Mouse (Mus musculus) gastrocnemius, adult 8-10 months (tissue): Measurements from ENCODE around the gene Ffar1. TPM values are rescaled to one million over a fixed set of nuclear protein-coding genes. Genes with fewer than 3 reads are reported as not detected.
"Not testable (repeated sequence)": the region's sequence is repeated elsewhere in the genome, so short reads cannot be mapped to it uniquely, and the experiment has no call there.

Experiments used
- DNase-seq, 2 experiments: peaks; one replicate each; pipeline ENCODE4 v3.0.0; 2022; ENCODE audit warnings: low spot score in 2 of 2
- total RNA-seq, 4 experiments: library from RNA; stranded (reverse); gene quantifications; 2 replicates each; pipeline ENCODE4 v1.2.4; 2022

The Ffar1 gene
- total RNA-seq, 4 experiments from 2014 or later: not detected

DNA sequence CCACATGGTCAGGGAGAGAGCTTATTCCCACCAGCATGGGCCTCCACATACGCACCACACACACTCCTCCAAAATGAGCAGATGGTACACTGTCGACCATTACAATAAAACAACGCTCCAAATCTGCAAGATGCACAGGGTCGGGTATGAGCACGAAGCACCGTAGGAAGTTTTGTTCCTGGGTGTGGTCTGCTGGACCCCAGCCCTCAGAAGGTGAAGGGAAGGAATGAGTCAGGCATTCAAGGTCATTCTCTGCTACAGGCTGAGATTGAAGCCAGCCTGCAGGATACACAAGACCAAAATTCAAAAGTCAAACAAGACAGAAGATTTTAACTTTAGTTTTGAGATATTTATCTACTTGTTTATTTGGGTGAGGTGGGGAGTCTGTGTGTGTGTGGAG lies 13.4 kb downstream of the Ffar1 start:
- no peak for DNase-seq

DNA sequence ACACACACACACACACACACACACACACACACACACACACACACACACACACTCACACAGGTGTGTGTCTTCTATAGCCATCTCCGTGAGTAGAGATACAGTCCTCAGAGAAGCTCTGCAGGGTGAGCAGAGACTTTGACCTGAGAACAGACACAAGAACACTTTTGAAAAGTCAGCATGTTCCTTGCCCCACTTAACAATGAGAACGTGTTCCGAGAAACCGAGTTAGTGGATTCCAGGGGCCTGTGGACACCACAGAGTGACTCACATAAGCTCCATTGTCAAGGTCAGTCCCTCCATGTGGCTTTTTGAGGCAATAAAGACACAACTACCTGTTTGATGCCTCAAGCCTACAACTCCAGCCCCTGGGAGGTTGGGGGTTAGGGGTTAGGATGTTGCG lies 14.0 kb downstream of the Ffar1 start:
- no peak for DNase-seq

DNA sequence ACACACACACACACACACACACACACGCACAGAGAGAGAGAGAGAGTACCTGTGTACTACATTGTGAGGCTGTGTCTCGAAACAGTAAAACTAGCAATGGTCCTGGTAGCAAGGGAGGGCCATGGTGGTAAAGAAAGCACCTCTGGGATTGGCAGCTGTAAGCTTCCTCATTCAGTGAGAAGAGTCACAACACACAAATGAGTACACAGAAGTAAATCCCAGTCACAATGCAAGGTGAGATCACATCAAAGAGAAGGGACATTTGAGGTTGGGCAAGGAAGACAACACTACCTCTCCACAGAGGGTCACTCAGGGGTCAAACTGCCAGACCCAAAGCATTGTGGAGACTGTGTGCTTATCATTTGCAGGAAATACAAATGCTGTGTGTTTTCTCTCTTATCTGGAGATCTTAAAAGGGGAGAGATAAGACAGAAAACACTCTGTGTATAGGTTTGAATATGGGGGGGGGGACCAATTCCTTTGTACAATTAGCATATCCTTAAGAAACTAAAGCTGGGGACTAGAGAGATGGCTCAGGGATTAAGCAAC lies 14.8 kb downstream of the Ffar1 start:
- DNase-seq: no peak

DNA sequence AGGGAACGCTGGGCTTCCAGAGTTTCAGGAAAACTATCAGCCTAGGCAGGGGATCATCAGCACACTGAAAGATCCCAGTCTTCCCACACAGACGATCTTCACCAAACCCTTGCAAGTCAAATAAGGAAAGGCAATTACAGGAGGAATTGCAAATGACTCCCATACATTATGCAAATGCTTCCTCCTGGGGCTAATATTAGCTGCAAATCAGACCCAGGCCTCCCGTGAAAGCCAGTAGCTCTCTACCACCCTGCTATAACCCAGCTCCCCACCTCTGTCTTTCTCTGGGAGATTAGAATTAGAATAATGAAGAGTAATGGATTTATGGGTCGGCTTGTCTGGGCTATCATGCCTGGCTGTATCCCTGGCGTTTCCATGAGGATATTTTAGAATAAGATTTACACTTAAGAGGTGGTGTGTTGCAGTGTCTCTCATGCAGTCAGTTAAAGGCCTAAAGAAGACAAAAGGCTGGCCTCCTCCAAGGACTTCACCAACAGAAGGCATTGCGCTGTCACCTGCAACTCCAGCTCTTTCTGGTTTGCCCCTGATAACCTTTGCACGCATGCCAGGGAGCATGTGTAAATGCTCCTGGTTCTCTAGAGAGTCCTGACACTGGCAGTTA lies 16.6 kb downstream of the Ffar1 start:
- no peak for DNase-seq

DNA sequence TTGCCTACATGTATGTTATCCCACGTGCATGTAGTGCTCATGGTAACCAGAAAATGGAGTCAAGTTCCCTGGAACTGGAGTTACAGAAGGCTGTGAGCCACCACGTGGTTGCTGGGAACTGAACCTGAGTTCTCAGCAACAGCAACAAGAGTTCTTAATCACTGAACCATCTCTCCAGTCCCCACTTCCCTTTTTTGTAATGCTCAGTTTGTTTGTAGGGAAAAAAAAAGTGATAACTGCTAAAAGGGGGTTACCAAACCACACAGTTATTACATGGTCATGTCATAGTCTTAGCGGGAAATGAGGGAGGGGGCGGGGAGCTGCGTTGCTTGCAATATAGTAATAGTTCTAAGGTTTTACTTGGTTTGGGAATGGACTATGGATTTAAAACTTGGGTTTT lies 19.3 kb downstream of the Ffar1 start:
- DNase-seq: no peak

DNA sequence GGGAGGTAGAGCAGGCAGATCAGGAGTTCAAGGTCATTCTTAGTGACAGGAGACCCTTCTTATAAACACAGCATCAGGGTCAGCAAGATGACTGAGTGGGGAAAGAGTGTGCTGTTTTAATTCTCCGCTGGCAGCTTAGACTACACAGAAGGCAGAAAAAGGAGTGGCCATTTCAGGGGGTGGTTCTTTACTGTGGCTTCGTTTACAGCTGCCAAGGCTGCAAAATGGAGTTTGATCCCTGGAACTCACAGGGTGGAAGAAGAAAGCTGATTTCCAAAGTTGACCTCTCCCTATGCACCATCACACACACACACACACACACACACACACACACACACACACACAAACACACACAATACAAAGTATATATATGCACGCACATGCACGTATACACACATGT lies 20.0 kb downstream of the Ffar1 start:
- no peak for DNase-seq

DNA sequence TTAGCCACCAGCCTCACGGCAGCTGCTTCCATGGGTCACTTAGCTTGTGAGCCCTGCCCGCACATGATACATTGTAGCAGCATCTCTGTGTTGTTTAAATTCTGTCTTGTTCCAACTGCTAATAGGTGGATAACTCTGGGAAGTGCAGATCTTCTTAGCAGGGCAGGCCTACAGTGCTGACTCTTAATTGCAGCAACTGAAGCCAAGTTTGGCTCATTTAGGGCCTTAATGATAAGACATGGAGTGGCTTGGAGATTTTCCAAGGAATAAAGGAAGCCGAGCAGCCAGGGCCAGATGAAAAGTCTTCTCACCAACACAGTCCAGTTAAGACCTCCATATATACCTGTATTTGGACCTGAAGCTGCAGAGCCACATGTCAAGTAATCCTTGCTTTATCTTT lies 21.1 kb downstream of the Ffar1 start:
- DNase-seq: no peak

DNA sequence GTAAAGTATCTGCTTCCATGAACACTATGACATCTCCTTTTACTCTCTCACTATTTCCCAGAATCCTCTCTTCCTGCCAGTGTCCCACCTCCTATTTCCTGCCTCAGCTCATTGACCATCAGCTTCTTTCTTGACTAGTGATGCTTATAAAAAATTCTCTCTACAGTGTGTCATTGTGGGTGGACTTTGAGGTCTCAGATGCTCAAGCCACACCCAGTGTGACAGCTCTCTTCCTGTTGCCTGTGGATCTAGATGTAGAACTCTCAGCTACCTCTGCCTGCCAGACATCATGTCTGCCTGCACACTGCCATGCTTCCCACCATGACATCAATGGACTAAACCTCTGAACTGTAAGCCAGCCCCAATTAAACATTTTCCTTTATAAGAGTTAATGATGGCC lies 24.1 kb downstream of the Ffar1 start:
- DNase-seq: no peak

DNA sequence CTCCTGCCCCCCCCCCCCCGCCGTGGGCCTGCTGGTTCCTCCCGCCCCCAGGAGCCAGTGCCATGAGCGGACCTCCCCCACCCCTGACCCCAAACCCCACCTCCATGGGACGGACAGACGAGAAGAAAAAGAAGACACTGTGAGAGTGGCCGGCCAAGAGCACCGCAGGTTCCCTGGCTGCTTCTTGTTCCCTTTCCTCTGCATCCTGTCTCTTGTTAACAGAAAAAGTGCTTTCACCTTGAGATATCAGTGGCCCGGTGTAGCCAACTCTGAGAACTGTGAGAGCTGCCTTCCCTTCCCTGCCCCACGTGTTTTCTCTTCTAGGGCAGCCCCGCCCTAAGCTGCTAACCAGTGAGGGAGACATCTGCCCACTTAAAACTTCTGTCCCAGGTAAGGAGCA lies 28.7 kb downstream of the Ffar1 start:
- not testable (repeated sequence) for DNase-seq

DNA sequence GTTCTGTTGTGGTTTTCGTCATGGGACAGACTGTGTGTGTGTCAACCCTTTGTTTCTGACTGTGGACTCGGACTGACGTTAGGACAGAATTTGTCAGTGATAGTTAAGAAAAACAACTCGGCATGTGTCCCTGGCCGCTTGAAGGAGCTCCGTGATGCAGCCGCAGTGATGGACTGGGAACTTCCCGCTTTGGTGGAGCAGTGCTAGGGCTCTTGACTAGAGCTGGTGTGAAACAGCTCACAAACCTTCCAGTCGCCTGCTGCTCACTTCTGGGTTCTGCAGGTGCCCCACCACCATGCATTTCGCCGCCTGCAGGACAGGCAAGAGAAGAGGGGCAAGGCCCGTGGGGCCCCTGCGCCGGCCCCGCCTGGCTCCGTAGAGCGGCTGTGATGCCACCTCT lies 29.1 kb downstream of the Ffar1 start:
- DNase-seq: no peak

DNA sequence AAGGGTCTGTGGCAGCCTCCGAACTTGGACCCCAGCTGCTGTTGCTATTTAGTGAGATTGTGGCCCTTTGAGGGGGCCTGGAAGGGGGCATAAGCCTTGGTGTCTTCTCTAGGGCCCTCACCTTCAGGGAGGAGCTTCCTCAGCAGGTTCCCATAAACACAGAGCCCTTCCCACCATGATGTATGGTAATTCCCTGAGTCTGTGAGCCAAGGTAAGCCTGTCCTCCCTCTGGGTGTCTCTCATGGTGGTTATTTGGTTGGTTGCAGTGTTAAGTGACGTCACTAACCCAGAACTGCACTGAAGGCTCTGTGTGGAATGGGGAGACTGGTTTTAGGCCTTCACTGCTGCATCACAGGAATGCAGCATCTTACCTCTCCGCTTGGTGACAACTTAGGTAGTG lies 31.9 kb downstream of the Ffar1 start:
- no peak for DNase-seq

DNA sequence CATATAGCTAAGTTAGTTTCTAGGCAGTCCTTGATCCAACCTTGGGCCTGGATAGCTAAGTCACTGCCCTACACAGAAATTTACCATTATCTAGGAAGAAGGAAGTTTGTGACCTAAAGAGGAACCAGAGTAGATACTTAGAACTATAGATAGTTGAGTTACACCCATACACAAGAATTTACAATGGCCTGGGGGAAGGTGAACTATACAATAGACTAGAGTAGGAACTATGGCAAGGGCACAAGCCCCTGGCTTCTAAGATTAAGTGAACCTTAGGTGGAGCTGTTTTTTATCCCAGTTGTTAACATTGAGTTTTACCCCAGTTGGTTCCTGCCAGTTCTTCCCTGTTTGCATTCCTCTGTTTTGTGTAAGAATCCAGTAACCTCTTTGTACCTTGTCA lies 32.5 kb downstream of the Ffar1 start:
- DNase-seq: not testable (repeated sequence)

DNA sequence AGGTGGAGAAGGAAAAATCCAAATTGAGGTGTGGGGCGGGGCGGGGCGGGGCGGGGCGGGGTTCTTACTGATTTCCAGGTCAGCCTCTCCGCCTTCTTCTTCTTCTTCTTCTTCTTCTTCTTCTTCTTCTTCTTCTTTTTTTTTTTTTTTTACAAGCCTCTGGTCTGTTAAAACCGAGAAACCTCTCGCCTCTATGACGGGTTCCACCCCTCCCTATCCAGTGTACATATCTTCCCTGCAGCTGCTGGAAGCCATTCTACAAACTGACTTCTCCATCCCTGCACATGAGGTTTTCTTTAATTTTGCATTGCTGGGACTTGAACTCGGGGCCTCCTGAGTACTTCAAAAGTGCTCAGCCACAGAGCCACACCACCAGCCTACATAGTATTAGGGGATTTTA lies 34.7 kb downstream of the Ffar1 start:
- no peak for DNase-seq

DNA sequence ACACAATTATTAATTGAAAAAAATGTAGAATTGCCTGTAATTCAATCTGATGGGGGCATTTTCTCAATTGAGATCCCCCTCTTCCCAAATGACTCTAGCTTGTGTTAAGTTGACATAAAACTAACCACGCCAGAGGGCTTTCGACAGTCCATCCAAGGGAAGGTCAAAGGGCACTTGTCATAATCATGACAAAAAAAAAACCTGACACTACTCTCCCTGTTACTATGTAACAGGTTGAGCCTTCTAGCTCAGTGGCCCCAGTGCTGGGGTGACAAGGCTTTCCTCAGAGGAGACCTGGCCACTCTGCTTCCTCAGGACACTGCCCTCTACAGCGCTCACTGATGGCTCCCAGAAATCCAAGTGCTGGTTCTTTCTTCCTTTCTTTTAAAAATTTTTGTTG lies 37.1 kb downstream of the Ffar1 start:
- no peak for DNase-seq

DNA sequence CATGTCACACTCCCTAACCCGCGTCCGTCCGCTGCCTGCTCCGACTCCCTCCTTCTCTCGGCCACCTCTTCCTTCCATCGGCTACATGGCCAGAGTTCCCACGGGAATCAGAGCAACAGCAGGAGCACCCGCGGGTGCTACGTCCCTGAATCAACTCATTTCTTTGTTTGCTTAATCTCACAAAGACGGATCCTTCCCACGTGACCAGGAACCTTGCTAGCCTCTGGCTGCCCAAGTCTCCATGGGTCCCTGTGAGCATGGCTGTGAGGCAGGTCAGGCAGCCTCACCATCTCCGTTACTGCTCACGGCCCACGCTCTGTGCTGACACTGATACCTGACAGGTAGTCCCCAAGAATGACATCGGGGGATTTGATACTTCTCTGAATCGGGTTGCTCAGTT lies 37.7 kb downstream of the Ffar1 start, which contains the start of gene Ffar2:
Gene Ffar2 (minus strand): TSS at position 101 of the 400 bp plus-strand sequence.
- DNase-seq: no peak

DNA sequence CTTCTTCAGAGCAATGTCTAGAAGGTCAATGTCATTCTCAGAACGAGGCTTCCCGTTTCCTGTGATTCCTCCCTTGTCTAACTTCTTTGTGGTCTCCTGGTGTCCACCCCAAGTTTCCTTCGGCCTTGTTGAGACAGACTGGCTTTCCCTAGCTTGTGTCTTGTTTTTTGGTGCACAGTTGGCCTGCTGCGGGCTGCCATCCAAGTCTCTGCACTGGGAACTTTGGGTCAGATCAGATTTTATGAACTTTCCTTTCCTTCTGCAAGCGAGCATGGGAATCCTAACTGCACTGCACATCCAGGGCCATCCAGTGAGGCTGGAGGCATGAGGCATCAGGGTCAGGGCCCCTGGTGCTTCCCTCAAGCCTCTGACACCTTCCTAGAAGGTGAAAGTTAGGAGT lies 39.8 kb downstream of the Ffar1 start:
- DNase-seq: no peak

DNA sequence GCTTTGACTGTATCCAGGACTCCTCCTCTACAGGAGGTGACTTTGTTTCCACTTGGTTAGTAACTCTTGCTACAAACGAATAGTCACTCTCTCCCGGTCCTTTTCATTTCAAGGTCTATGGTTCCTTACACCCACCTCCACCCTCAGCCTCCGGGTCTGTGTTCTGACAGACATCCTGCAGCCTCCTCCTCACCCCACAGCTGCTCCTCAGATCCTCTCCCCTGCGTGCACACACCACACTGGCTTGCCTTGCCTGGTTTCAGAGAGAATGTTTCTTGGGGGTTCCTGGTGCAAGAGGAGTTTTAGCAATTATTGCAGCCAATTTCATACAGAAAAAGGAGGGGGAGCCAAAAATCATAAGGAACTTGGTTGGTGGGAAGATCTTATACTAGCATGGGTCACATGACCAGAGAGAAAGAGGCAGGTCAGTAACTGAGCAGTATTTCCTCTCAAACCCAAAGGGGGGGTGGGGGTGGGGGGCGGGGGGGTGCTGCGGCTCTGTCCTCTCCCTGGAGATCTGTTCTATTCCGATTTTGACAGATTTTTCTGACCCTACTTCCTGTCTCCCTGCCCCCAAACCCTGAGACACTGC lies 40.4 kb downstream of the Ffar1 start:
- no peak for DNase-seq

DNA sequence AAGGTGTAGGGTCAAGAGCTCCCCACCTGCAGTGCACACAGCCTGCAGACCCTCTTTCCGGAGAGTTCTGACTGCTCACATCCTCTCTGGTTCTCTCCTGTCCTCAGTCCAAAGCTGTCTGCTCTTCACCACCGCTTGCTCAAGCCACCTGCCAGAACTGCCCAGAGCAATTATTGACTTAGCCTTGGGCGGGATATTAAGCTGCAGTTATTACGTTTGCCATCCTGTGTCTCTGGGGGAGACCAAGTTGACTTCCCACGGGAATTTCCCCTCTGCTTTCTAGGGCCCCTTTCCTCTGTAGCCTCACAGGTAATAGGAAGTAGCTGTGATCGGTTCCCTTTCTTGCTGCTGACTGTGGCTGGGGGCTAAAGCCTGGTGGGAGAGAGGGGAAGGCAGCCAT lies 41.2 kb downstream of the Ffar1 start:
- no peak for DNase-seq

DNA sequence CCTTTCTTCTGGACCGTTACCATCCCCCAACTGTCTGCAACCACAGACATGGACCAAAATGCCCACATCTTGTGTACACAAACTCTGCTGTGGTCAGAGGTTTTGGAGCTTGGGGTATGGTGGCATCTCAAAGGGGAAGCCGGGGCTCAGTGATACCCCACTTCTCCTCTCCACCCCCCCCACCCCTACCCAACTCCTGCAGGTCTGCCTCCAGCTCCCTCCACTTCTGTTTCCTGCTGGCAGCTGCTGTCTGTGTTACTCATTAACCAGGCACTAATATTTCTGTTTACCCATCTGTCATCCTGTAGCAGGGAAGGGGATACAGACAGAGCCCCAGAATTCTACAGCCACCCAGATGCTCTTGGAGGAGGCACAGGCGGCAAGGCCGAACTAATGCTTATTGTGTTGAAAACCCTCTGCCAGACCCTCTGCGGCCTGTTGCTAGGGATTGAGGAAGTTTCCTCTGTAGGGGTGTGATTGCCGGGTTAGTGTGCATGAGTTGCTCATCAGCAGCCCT lies 49.0 kb downstream of the Ffar1 start:
- DNase-seq: no peak

DNA sequence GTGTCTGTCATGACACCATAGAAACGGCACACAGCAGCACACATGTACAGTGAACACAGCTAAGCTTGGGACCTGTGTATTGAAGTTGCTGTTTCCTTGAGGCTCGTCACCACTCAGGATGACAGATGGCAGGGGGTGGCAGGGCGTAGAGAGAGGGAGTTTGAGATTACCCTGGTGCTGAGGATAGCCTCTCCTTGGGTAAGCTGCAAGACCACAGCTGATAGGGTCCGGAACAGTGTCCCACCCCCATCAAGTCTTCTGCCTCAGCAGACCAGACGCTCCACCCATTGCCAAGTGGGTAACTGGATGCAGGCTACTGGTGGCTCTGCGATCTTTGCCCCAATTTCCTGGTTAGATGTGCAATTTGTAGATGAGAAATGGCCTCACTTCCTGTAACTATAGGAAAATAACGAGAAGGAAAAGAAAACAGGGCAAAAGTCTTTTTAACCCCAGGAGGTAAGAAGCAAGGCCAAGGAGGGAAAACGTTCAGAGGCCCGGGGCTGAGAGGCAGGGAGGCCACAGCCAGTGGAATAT lies 49.5 kb downstream of the Ffar1 start:
- DNase-seq: no peak

DNA sequence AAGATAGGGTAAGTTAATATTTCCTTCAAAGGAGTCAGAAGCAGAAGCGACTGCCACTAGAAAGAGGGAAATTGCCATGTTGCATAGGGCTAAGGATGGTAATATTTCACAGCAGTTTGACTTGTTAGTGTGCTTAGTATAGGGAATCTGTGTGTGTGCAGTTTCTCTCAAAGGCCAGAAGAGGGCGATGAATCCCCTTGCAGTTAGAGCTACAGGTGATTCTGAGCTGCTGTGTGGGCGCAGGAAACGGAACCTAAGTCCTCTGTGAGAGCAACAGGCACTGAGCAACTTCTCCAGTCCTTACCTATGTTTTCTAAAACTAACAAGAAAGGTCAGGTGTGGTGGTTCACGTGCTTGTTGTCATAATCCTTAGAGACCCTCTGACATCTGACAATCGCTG lies 51.0 kb downstream of the Ffar1 start:
- no peak for DNase-seq
